Mouse (Mus musculus) left cerebral cortex, postnatal 4 days (tissue): ENCODE results near the gene Nat8f3. TPM values are rescaled to one million over a fixed set of nuclear protein-coding genes. Genes with fewer than 3 reads are reported as not detected.
A peak's percentile ranks its signal among the peaks of the same experiment; 100 is the strongest.
"Not testable (repeated sequence)": the region's sequence is repeated elsewhere in the genome, so short reads cannot be mapped to it uniquely, and the experiment has no call there.

Experiments
- DNase-seq: peaks from one replicate; pipeline ENCODE4 v3.0.0-alpha.2; 2022
- intact Hi-C: fragments of 180-260 bp; cut with DNase I; formaldehyde crosslinking; loops from one replicate; pipeline ENCODE4 v1.15.1; 2025
- microRNA-seq: library from miRNA; unstranded; fragments of <30 nt; microRNA quantifications from one replicate; pipeline ENCODE4 v1.2.0, GENCODE M21; 2022
- total RNA-seq, 2 experiments: library from RNA; stranded (reverse); gene quantifications; 2 replicates each; pipeline ENCODE4 v1.2.3; 2021

The Nat8f3 gene
- total RNA-seq = under 1 TPM in 1 of 2 experiments, not detected in 1; 0.38 TPM

DNA sequence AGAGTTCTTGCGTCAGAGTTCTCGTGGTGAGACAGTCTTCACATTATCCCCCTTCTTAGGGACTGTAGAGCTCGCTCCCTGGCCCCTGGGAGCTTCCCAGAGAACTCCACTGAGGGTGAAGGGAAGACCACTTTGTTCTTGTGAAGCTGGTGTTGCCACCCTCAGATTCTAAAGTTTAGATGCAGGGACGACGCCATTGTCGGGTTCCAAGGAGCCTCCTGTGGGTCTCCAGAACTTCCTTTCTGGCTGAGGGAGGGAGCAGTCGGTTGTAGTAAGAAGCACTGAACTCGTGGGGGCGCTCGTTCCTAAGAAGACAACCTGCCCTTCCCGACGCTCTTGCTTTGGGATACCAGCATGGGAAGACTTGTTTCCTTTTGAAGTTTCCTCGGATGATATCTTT is at the start of gene Nat8f3:
TSS of gene Nat8f3 (minus strand) at position 223 of the 400 bp plus-strand sequence.
- intact Hi-C loops = not testable (repeated sequence)

GRCm38 (mm10) chr6:85813339-85813738 is 47.8 kb upstream of the Nat8f3 start:
- intact Hi-C loops = no loop called here

More for the DNA sequence above, at the start of gene Nat8f3:
- DNase-seq = peak; percentile 15

DNA sequence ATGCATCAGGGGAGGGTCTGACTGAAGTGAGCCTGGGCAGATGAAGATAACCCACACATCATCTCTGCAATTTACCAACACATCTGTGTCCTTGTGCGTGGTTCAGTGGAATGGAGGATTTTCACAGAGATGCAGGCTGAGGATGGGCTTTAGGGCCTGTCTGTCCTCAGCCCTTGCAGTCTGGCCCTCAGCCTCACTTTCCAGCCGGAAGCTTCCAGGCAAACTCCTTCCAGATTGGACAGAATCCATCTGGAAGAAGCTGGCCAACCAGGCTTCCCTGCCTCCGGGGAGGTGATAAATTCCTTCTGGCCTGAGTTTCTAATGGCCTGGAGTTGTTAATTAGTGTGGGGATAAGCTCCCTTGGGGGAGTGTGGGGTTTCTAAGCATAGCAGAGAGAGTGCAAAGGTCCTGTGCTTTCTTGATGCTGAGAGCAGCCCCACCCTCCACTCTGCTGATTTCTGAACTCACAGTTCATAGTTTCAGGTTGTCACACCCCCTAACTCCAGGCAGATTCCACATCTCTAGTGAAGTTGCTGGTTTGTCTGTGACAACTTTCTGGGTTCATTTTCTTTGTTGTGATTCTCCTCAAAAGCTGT is 45.5 kb upstream of the Nat8f3 start:
- intact Hi-C loops, DNase-seq: not testable (repeated sequence)

More at GRCm38 (mm10) chr6:85813339-85813738, 47.8 kb upstream of the Nat8f3 start:
- DNase-seq = no peak

GRCm38 (mm10) chr6:85810514-85810913 is 45.0 kb upstream of the Nat8f3 start:
- intact Hi-C loops, DNase-seq: not testable (repeated sequence)

- DNase-seq, intact Hi-C loops: not testable (repeated sequence)
These were observed 44.2 kb upstream of the Nat8f3 start for GRCm38 (mm10) chr6:85809784-85810183.

DNA sequence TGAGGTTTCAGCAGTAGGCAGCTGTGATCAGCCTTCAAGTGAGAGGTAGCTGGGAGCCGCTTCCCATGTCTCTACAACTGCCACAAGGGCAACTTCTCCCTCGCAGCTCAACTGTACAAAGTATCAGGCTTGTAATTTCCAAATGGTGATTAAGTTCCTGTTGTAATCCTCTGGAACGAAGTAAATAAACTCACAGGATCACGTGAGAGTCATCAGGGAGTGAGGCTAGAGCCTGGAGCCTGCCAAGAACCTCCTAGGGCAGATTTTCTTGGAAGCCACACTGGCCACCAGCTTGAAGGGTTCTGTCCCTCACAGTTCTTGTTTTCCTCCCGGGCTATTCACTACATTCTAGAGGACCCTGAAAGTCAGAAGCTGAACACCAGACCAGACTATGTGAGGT is 37.6 kb upstream of the Nat8f3 start:
- intact Hi-C loops, DNase-seq: not testable (repeated sequence)

DNA sequence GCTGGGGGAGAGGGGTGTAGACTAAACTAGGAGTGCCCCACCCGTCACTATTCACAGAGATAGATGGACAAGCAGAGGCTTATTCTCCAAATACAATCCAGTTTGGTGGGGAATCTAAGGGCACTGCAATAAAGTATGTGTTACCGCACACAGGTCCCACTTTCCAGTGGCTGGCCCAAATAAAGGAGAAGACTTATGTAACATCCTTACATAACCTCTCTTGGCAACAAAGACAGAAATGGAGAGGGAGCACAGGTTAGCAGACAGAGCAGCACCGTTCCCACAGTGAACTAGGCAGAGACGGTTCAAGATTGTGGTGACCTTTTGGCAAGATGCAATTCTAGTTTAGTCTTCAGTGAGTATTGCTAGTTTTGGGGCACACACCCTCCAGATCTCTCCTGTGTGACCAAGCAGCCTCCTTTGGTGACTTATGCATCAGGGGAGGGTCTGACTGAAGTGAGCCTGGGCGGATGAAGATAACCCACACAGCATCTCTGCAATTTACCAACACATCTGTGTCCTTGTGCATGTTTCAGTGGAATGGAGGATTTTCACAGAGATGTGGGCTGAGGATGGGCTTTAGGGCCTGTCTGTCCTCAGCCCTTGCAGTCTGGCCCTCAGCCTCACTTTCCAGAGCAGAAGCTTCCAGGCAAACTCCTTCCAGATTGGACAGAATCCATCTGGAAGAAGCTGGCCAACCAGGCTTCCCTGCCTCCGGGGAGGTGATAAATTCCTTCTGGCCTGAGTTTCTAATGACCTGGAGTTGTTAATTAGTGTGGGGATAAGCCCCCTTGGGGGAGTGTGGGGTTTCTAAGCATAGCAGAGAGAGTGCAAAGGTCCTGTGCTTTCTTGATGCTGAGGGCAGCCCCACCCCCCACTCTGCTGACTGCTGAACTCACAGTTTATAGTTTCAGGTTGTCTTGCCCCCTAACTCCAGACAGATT is 2.2 kb downstream of the Nat8f3 start:
- intact Hi-C loops, DNase-seq: not testable (repeated sequence)

GRCm38 (mm10) chr6:85762678-85763077 is 2.9 kb downstream of the Nat8f3 start:
- intact Hi-C loops, DNase-seq: not testable (repeated sequence)

DNA sequence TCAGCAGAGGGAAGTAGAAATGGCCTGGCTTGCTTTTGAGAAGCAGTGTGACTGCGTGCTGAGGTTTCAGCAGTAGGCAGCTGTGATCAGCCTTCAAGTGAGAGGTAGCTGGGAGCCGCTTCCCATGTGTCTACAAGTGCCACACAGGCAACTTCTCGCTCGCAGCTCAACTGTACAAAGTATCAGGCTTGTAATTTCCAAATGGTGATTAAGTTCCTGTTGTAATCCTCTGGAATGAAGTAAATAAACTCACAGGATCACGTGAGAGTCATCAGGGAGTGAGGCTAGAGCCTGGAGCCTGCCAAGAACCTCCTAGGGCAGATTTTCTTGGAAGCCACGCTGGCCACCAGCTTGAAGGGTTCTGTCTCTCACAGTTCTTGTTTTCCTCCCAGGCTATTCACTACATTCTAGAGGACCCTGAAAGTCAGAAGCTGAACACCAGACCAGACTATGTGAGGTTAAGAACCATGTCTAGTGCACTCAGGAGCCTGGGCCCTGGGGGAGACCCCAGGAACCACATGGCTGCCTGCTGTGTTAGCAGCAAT is 9.8 kb downstream of the Nat8f3 start:
- DNase-seq, intact Hi-C loops: not testable (repeated sequence)

- DNase-seq, intact Hi-C loops: not testable (repeated sequence)
These were observed 52.4 kb downstream of the Nat8f3 start, which contains the start of gene Nat8f7 for GRCm38 (mm10) chr6:85713105-85713504. Gene Nat8f7, minus strand, starts transcription at chr6:85713205.

DNA sequence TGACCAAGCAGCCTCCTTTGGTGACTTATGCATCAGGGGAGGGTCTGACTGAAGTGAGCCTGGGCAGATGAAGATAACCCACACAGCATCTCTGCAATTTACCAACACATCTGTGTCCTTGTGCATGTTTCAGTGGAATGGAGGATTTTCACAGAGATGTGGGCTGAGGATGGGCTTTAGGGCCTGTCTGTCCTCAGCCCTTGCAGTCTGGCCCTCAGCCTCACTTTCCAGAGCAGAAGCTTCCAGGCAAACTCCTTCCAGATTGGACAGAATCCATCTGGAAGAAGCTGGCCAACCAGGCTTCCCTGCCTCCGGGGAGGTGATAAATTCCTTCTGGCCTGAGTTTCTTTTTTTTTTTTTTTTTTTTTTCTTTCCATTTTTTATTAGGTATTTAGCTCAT is 55.9 kb downstream of the Nat8f3 start:
- intact Hi-C loops, DNase-seq: not testable (repeated sequence)

GRCm38 (mm10) chr6:85709206-85709605 is 56.3 kb downstream of the Nat8f3 start:
- DNase-seq, intact Hi-C loops: not testable (repeated sequence)

GRCm38 (mm10) chr6:85701943-85702342 is 63.6 kb downstream of the Nat8f3 start:
- intact Hi-C loops, DNase-seq: not testable (repeated sequence)

Small RNA genes within 50 kb of the gene (microRNA-seq; reads per million reads assigned to microRNA genes)
- not detected for gene Gm27317
- not detected for gene Mir6375

Other genes with a start within 250 kb of the Nat8f3 start
- 10 to 100 TPM; 13.4 to 13.5 TPM for gene Alms1, start 178.2 kb downstream of the Nat8f3 start, total RNA-seq
- gene Nat8f7, start 52.5 kb downstream of the Nat8f3 start, total RNA-seq = under 1 TPM in 1 of 2 experiments, not detected in 1; 0.46 TPM
- gene Nat8f6, start 55.2 kb upstream of the Nat8f3 start, total RNA-seq = under 1 TPM in 1 of 2 experiments, not detected in 1; 0.40 TPM
- gene Nat8f5, start 55.2 kb upstream of the Nat8f3 start, total RNA-seq = under 1 TPM; 0.40 to 0.60 TPM
- gene Nat8, start 66.3 kb upstream of the Nat8f3 start, total RNA-seq = under 1 TPM; 0.36 to 0.52 TPM
- under 1 TPM; 0.56 to 0.76 TPM for gene Nat8f2, start 103.4 kb upstream of the Nat8f3 start, total RNA-seq
- gene Nat8f4, start 139.1 kb upstream of the Nat8f3 start, total RNA-seq = 1 to 10 TPM; 3.6 to 4.7 TPM
- 10 to 100 TPM; 44.3 to 49.1 TPM for gene Tprkb, start 146.1 kb upstream of the Nat8f3 start, total RNA-seq
- gene Nat8f1, start 149.9 kb upstream of the Nat8f3 start, total RNA-seq = 1 to 10 TPM; 5.6 to 7.3 TPM
- gene Dusp11, start 195.9 kb upstream of the Nat8f3 start, total RNA-seq = 100 to 1,000 TPM in 1 of 2 experiments, 10 to 100 TPM in 1; 98.3 to 114 TPM